Mouse (Mus musculus) lung, embryonic 16.5 days (tissue): ENCODE measurements at regions not wholly inside any gene's neighbourhood (a gene's known extent, or its start where the extent isn't known, plus 50 kb on each side); places are given as distances from the start of the nearest gene placed in this dataset.

Source experiments
- ATAC-seq: fragments of 200-750 bp; cut with Nextera tagmentation; 2 replicates; pipeline ENCODE4 v1.8.0; 2017; ENCODE audit warnings: low read depth, mild to moderate bottlenecking, moderate library complexity
- H3K27ac ChIP-seq: fragments of 300-500 bp; sonication (generic); 2 replicates; pipeline ENCODE4 v1.5.1; 2014; ENCODE audit warnings: mild to moderate bottlenecking, control low read depth, low read length
- H3K27me3 ChIP-seq: fragments of 300-500 bp; sonication (generic); 2 replicates; pipeline ENCODE4 v1.6.1; 2014; ENCODE audit warnings: low read depth, low read length, mixed read lengths; ENCODE audit not compliant: control insufficient read depth, insufficient read depth
- H3K36me3 ChIP-seq: fragments of 300-500 bp; sonication (generic); 2 replicates; pipeline ENCODE4 v1.6.1; 2014; ENCODE audit warnings: low read length; ENCODE audit not compliant: control insufficient read depth, insufficient read depth
- H3K4me1 ChIP-seq: fragments of 300-500 bp; sonication (generic); replicated peaks from 2 replicates; pipeline ENCODE4 v1.6.1; 2014; ENCODE audit warnings: low read length, mixed read lengths; ENCODE audit not compliant: control insufficient read depth, insufficient read depth
- H3K4me2 ChIP-seq: fragments of 300-500 bp; sonication (generic); 2 replicates; pipeline ENCODE4 v1.6.1; 2014; ENCODE audit warnings: low read depth, low read length, control low read depth
- H3K4me3 ChIP-seq: fragments of 300-500 bp; sonication (generic); 2 replicates; pipeline ENCODE4 v1.5.1; 2014; ENCODE audit warnings: mild to moderate bottlenecking, low read length, control low read depth
- H3K9ac ChIP-seq: fragments of 300-500 bp; sonication (generic); 2 replicates; pipeline ENCODE4 v1.6.1; 2014; ENCODE audit warnings: low read length, control low read depth
- H3K9me3 ChIP-seq: fragments of 300-500 bp; sonication (generic); 2 replicates; pipeline ENCODE4 v1.6.1; 2016; ENCODE audit warnings: low read length; ENCODE audit not compliant: control insufficient read depth
- WGBS: fragments of 180-500 bp; shearing (Covaris S2); extraction: QIAGEN DNeasy Blood & Tissue Kit; methylation state at CpG from one replicate; pipeline ENCODE4 v1.1.7; 2014; 5-methylcytosine and 5-hydroxymethylcytosine counted together

DNA sequence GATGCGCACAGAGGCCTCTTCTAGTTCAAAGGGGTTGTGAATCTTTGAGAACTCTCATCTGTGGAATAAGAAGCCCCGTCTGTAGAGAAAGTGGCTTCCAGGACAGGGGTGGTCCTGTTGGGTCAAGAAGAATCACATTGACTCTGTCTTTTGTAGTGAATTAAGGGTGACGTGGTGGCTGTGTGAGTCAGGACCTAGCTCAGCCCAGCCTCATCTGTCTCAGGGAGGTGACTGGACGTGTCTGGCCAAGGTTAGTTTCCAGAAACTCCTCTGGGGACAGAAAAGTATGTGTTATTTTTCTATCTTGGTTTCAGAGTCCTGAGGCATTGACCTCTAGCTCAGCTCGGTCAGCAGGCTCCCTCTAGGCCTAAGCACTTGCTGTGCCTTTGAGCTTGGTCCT is 73.3 kb upstream of the Lep start:
- no peaks in the 10 kb centered on the region for H3K9me3 ChIP-seq
- no peak overlapping the region for H3K4me2 ChIP-seq
- H3K27me3 ChIP-seq: peaks cover 2% of the 10 kb centered on the region
- H3K4me1 ChIP-seq: no peaks in the 10 kb centered on the region
- H3K27ac ChIP-seq: no peak overlapping the region
- no peak overlapping the region for H3K9ac ChIP-seq
- H3K4me3 ChIP-seq: no peak overlapping the region
- H3K36me3 ChIP-seq: no peaks in the 10 kb centered on the region
- no peak for ATAC-seq
- 71% methylated on average over 5 of the region's 5 CpGs for WGBS

DNA sequence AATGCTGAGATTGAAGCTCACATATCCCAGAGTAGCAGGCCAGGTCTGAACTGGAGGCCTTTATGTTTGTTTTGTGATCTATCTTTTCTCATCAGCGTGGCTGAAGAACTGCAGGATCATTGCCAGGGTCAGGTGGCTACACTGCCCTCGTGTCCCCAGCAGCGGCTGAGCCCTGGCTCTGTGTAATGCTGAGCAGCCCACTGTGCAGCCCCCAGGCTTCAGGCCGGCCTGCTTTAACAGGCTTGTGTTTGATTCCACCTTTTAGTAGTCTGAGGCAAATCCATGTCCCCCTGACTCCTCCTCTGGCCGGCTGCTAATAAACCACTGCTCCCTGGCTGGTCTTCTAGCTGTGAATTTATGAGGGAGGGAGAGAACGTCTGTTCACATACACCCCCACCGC is 72.6 kb upstream of the Lep start:
- H3K36me3 ChIP-seq: no peaks in the 10 kb centered on the region
- no peak overlapping the region for H3K4me3 ChIP-seq
- no peak overlapping the region for H3K4me2 ChIP-seq
- H3K4me1 ChIP-seq: no peaks in the 10 kb centered on the region
- H3K27me3 ChIP-seq: no peaks in the 10 kb centered on the region
- no peak overlapping the region for H3K9ac ChIP-seq
- ATAC-seq: no peak
- WGBS: 62% methylated on average over 7 of the region's 7 CpGs
- H3K9me3 ChIP-seq: no peaks in the 10 kb centered on the region
- H3K27ac ChIP-seq: no peak overlapping the region

DNA sequence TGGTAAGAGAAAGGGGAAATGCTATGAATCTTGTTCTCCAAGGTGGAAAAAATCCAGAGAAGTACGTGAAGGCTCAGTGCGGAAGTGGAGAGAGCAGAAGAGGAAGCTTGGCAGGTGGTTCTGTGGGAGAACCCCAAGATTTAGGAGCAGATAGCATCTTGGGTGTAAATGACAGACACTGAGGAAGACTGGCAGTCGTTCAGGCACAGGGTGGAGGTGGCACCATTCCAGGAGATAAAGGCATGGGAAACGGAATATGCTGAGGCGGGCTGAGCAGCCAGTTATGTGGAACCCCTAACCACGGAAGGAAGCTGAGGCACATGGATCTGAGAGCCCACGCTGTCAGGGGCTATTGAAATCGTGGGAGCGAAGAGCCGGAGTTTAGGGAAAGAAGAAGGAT is 70.6 kb upstream of the Lep start:
- 57% methylated on average over 10 of the region's 10 CpGs for WGBS
- Histone ChIP-seq H3K4me2 (no peak overlapping the region), H3K9me3 (no peaks in the 10 kb centered on the region), H3K36me3 (no peaks in the 10 kb centered on the region), H3K9ac (no peak overlapping the region), H3K27ac (peak overlapping the region; percentile 27; the same call in 1 of the 2 replicates), H3K4me3 (no peak overlapping the region), H3K4me1 (no peaks in the 10 kb centered on the region), H3K27me3 (no peaks in the 10 kb centered on the region)
- ATAC-seq: no peak

DNA sequence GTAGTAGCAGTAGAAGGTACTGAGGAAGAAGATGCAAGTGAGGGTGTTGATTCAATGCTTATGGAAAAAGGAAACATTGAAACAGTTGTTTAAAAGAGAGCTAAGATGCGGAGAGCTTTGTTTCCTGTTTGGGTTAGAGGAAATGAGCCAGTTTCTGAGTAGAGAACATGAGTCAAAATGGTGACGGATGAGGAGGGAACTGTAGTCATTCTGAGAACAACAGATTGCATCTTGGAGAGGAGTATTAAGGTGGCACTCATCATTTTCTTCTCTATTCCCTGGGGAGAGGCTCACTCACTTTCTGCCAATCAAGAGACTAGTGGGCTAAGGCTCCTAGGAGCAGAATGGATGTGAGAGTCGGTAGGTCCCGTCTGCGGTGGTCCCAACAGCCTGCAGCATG is 69.8 kb upstream of the Lep start:
- 49% methylated on average over 5 of the region's 5 CpGs for WGBS
- Histone ChIP-seq H3K4me3 (no peak overlapping the region), H3K36me3 (no peaks in the 10 kb centered on the region), H3K27ac (peak overlapping the region; percentile 37; the same call in 1 of the 2 replicates), H3K9me3 (no peaks in the 10 kb centered on the region), H3K27me3 (no peaks in the 10 kb centered on the region), H3K9ac (no peak overlapping the region), H3K4me2 (peak overlapping the region; percentile 9; the same call in 1 of the 2 replicates), H3K4me1 (no peaks in the 10 kb centered on the region)
- ATAC-seq: no peak

DNA sequence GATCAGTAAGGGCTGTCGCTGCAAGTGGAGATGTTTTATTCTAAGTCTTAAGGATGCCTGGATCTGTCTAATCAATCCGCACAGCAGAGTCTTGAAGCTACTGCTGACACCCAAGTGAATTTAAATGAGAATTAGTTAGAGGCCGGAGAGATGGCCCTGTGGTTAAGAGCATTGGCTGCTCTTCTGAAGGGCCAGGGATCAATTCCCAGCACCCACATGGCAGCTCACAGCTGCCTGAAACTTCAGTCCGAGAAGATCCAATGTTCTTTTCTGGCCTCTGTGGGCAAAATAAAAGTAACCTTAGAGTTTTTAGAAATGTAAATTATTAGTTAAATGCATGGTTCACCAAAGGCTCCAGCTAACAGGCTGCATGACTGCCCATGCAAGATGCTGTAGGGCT is 65.5 kb upstream of the Lep start:
- no peaks in the 10 kb centered on the region for H3K9me3 ChIP-seq
- no peaks in the 10 kb centered on the region for H3K36me3 ChIP-seq
- ATAC-seq: no peak
- H3K4me3 ChIP-seq: no peak overlapping the region
- H3K9ac ChIP-seq: no peak overlapping the region
- H3K4me2 ChIP-seq: no peak overlapping the region
- H3K27ac ChIP-seq: no peak overlapping the region
- no peaks in the 10 kb centered on the region for H3K27me3 ChIP-seq
- WGBS: 85% methylated on average over 4 of the region's 4 CpGs
- H3K4me1 ChIP-seq: no peaks in the 10 kb centered on the region

DNA sequence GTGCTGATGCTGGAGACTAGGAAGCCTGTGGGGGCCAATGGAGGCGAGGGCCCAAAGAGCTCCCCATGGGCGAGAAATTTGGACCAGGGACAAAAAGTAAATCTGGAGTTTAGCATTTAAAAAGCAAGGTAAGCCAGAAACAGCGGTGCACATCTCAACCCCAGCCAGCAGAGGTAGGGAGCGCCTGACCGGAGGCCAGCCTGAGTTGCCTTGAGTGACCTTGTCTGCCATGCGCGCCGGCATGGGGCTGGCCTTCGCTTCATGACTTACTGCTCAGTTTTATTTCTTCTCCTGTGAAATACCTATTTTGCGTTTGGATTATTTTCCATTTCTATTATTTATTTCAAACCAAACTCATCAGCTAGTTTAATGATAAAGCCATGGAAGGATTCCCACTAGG is 64.3 kb upstream of the Lep start:
- Histone ChIP-seq H3K27me3 (no peaks in the 10 kb centered on the region), H3K36me3 (no peaks in the 10 kb centered on the region), H3K27ac (no peak overlapping the region), H3K9ac (no peak overlapping the region), H3K4me2 (no peak overlapping the region), H3K4me1 (no peaks in the 10 kb centered on the region), H3K4me3 (no peak overlapping the region), H3K9me3 (no peaks in the 10 kb centered on the region)
- 45% methylated on average over 10 of the region's 10 CpGs for WGBS
- no peak for ATAC-seq

DNA sequence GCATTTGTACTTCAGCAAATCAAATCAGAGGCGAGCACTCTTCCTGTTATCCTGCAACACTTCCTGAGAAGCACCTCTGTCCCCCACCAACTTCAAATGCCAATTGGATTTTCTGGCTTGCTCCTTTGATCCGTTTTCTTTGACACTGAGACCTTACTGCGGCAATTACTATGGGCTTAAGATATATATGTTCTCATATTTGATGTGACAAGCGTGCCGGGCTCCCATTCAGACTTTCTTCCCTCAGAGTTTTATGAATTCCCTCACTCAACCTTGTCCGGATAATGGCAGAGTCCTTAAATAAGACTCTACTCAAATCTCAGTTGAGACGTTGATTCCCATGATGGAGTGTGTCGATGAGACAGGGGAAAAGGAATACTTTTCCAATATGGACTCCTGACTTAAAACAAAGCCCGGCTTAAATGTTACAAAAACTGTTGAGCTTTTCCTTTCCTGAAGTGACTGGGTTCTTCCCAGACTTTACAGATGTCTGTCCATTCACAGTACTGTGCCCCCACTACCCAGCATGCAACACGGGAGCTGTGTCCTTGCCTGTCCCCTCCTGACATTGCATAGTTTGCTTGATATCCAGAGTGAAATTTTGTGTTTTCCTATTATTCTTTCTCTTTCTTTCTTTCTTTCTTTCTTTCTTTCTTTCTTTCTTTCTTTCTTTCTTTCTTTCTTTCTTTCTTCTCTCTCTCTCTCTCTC is 60.5 kb upstream of the Lep start:
- no peak overlapping the region for H3K4me2 ChIP-seq
- H3K9me3 ChIP-seq: no peaks in the 10 kb centered on the region
- no peaks in the 10 kb centered on the region for H3K4me1 ChIP-seq
- no peak overlapping the region for H3K9ac ChIP-seq
- ATAC-seq: no peak
- no peaks in the 10 kb centered on the region for H3K27me3 ChIP-seq
- WGBS: 60% methylated on average over 10 of the region's 10 CpGs
- H3K27ac ChIP-seq: no peak overlapping the region
- no peaks in the 10 kb centered on the region for H3K36me3 ChIP-seq
- no peak overlapping the region for H3K4me3 ChIP-seq

DNA sequence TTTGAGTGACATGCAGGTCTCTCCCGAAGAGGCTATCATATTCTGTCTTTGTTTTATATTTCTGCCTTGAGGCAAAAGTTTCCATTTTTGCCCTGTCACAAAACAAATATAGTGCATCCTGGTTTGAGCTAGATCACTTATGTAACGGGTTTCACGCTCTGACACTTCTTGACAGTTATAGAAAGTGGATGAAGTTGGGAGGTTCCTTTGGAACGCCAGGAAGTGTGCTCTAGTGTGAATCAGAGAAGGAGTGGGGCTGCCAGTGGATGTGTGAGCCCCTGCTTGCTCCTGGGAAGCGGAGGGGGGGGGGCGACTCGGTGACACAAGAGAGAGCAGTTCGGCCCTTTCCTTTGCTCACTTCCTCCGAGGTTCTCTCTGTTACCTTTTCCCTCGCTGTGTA is 57.9 kb upstream of the Lep start:
- Histone ChIP-seq H3K9ac (no peak overlapping the region), H3K27me3 (no peaks in the 10 kb centered on the region), H3K4me3 (no peak overlapping the region), H3K36me3 (no peaks in the 10 kb centered on the region), H3K9me3 (no peaks in the 10 kb centered on the region), H3K27ac (no peak overlapping the region), H3K4me1 (no peaks in the 10 kb centered on the region), H3K4me2 (no peak overlapping the region)
- 58% methylated on average over 10 of the region's 10 CpGs for WGBS
- ATAC-seq: no peak

DNA sequence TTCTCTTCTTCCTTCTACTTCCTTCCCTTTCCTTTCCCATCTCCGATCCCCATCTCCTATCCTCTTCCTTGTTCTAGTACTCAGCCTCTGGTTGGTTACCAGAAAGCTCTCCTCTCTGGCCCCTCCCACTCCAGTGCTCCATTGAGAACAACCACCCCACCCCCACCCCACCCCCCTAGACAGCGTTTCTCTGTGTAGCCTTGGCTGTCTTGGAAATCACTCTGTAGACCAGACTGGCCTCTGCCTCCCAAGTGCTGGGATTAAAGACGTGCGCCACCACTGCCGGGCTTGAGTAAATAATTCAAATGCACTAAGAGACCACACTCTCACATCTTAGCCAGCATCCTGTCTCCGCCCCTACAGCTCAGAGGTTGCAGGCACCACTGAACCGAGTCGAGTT is 57.2 kb upstream of the Lep start:
- H3K4me1 ChIP-seq: no peaks in the 10 kb centered on the region
- no peak overlapping the region for H3K27ac ChIP-seq
- peak; percentile 26; the same call in 1 of the 2 replicates for ATAC-seq
- 30% methylated on average over 8 of the region's 8 CpGs for WGBS
- no peaks in the 10 kb centered on the region for H3K36me3 ChIP-seq
- H3K27me3 ChIP-seq: no peaks in the 10 kb centered on the region
- no peak overlapping the region for H3K9ac ChIP-seq
- no peak overlapping the region for H3K4me3 ChIP-seq
- no peaks in the 10 kb centered on the region for H3K9me3 ChIP-seq
- no peak overlapping the region for H3K4me2 ChIP-seq

DNA sequence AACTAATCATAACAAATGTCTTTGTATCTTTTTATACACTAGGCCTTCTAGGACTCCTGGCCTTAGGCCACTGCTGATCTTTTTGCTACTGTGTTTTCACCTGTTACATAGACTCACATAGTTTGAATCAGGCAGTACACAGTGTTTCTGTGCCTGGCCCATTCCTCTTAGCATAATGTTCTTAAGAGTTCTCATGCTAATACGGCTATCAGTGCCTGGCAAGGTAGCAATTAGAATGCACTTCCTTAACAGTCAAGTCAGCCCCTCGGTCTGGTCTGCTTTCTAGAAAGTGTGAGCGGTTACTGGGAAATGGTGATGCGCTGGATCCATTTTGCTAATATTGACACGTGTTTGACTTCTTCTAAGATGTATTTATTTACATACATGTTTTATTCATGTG is 54.2 kb upstream of the Lep start:
- Histone ChIP-seq H3K9ac (no peak overlapping the region), H3K4me1 (no peaks in the 10 kb centered on the region), H3K27ac (no peak overlapping the region), H3K9me3 (no peaks in the 10 kb centered on the region), H3K27me3 (no peaks in the 10 kb centered on the region), H3K4me3 (no peak overlapping the region), H3K4me2 (no peak overlapping the region), H3K36me3 (no peaks in the 10 kb centered on the region)
- ATAC-seq: no peak
- WGBS: 79% methylated on average over 5 of the region's 5 CpGs
